In genomic region chr14:121957176-121957871, GRCm38 (mm10) we compare ENCODE assay signal across 28 mouse cellular contexts. TPM values are rescaled to one million over a fixed set of nuclear protein-coding genes. Genes with fewer than 3 reads are reported as not detected.
DNase-seq lines count a peak whose midpoint lies in the region; ATAC-seq and TF ChIP-seq lines count a peak whose summit lies in the region.
"Had no signal": no experiment of that assay in that cellular context is flagged by ENCODE, and none has a peak within 500 bp of the region (broad histone marks: within the 10 kb centered on the region; RNA-seq: fewer than 3 reads in every experiment).

No protein-coding gene starts in this region.

- no peak overlapping the region for H3K4me3 ChIP-seq in neural tube, embryonic 15.5 days (replicated peaks)
- no peak overlapping the region for H3K4me3 ChIP-seq in liver, embryonic 14.5 days (ENCODE audit: insufficient read depth in 1 of 2, low read depth in 2 of 2, low read length in 2 of 2)
- H3K4me3 ChIP-seq in midbrain, embryonic 16.5 days (ENCODE audit: low read depth, low read length) = no peak overlapping the region
- H3K4me3 ChIP-seq: embryonic facial prominence, embryonic 10.5 days; embryonic facial prominence, embryonic 15.5 days; forebrain, embryonic 12.5 days; heart, embryonic 13.5 days; hindbrain, embryonic 10.5 days; hindbrain, embryonic 15.5 days; lung, embryonic 15.5 days; midbrain, embryonic 12.5 days had no signal

- no peak overlapping the region for H3K4me2 ChIP-seq in neural tube, embryonic 15.5 days
- H3K4me2 ChIP-seq in liver, embryonic 14.5 days (ENCODE audit: low read depth) = no peak overlapping the region
- no peak overlapping the region for H3K4me2 ChIP-seq in midbrain, embryonic 16.5 days (ENCODE audit: low read length)
- H3K4me2 ChIP-seq: embryonic facial prominence, embryonic 15.5 days; forebrain, embryonic 12.5 days; heart, embryonic 13.5 days; hindbrain, embryonic 15.5 days; lung, embryonic 15.5 days; midbrain, embryonic 12.5 days had no signal

- no peaks in the 10 kb centered on the region for H3K27me3 ChIP-seq in neural tube, embryonic 15.5 days (replicated peaks)
- H3K27me3 ChIP-seq in liver, embryonic 14.5 days (ENCODE audit: control insufficient read depth, insufficient read depth, low read length) = no peaks in the 10 kb centered on the region
- H3K27me3 ChIP-seq in midbrain, embryonic 16.5 days (ENCODE audit: control insufficient read depth, insufficient read depth, low read depth, low read length) = no peaks in the 10 kb centered on the region
- H3K27me3 ChIP-seq: embryonic facial prominence, embryonic 15.5 days; forebrain, embryonic 12.5 days; heart, embryonic 13.5 days; hindbrain, embryonic 15.5 days; lung, embryonic 15.5 days; midbrain, embryonic 12.5 days had no signal

- TF ChIP-seq CTCF in liver, embryonic 14.5 days (IDR thresholded peaks at IDR 0.05; ENCODE audit: low read depth) = no peak

- no peaks in the 10 kb centered on the region for H3K36me3 ChIP-seq in neural tube, embryonic 15.5 days
- no peaks in the 10 kb centered on the region for H3K36me3 ChIP-seq in liver, embryonic 14.5 days (replicated peaks; ENCODE audit: control insufficient read depth, insufficient read depth, low read depth)
- no peaks in the 10 kb centered on the region for H3K36me3 ChIP-seq in midbrain, embryonic 16.5 days (ENCODE audit: control insufficient read depth, insufficient read depth, low read length)
- H3K36me3 ChIP-seq: forebrain, embryonic 12.5 days; hindbrain, embryonic 15.5 days; lung, embryonic 15.5 days had no signal

- H3K4me1 ChIP-seq in neural tube, embryonic 15.5 days = peaks cover 7% of the 10 kb centered on the region; the same call in 1 of the 2 replicates
- H3K4me1 ChIP-seq in liver, embryonic 14.5 days (replicated peaks; ENCODE audit: control insufficient read depth in 2 of 2, insufficient read depth in 2 of 2, low read length in 1 of 2) = peaks cover 0 to 14% of the 10 kb centered on the region in 2 experiments; a peak in 3 of 4 replicates
- H3K4me1 ChIP-seq in midbrain, embryonic 16.5 days (ENCODE audit: control insufficient read depth, insufficient read depth, low read length) = no peaks in the 10 kb centered on the region
- H3K4me1 ChIP-seq: embryonic facial prominence, embryonic 15.5 days; forebrain, embryonic 12.5 days; hindbrain, embryonic 15.5 days; midbrain, embryonic 12.5 days had no signal

- H3K9ac ChIP-seq in neural tube, embryonic 15.5 days (replicated peaks) = no peak overlapping the region
- no peak overlapping the region for H3K9ac ChIP-seq in liver, embryonic 14.5 days (replicated peaks)
- H3K9ac ChIP-seq in midbrain, embryonic 16.5 days (ENCODE audit: low read depth, low read length) = no peak overlapping the region
- H3K9ac ChIP-seq: embryonic facial prominence, embryonic 15.5 days; forebrain, embryonic 12.5 days; forebrain, postnatal 0 days; heart, embryonic 13.5 days; hindbrain, embryonic 15.5 days; lung, embryonic 15.5 days; midbrain, embryonic 12.5 days had no signal

- no peak overlapping the region for H3K27ac ChIP-seq in neural tube, embryonic 15.5 days (replicated peaks)
- no peak overlapping the region for H3K27ac ChIP-seq in liver, embryonic 14.5 days
- H3K27ac ChIP-seq in midbrain, embryonic 16.5 days (ENCODE audit: low read length) = no peak overlapping the region
- H3K27ac ChIP-seq: embryonic facial prominence, embryonic 10.5 days; embryonic facial prominence, embryonic 15.5 days; forebrain, embryonic 12.5 days; heart, embryonic 13.5 days; hindbrain, embryonic 10.5 days; hindbrain, embryonic 15.5 days; kidney, postnatal 0 days; lung, embryonic 15.5 days; midbrain, embryonic 12.5 days had no signal

- TF ChIP-seq EP300 in liver, embryonic 14.5 days (IDR thresholded peaks at IDR 0.05; ENCODE audit: low read depth) = 0 out of 2 replicates have a peak, but pooled peaks have one; percentile 20

- no peaks in the 10 kb centered on the region for H3K9me3 ChIP-seq in neural tube, embryonic 15.5 days (replicated peaks)
- no peaks in the 10 kb centered on the region for H3K9me3 ChIP-seq in liver, embryonic 14.5 days (ENCODE audit: control insufficient read depth, low read length)
- H3K9me3 ChIP-seq in midbrain, embryonic 16.5 days (replicated peaks; ENCODE audit: control insufficient read depth, low read length, poor library complexity, severe bottlenecking) = no peaks in the 10 kb centered on the region
- H3K9me3 ChIP-seq: embryonic facial prominence, embryonic 10.5 days; embryonic facial prominence, embryonic 15.5 days; forebrain, embryonic 12.5 days; heart, embryonic 13.5 days; hindbrain, embryonic 10.5 days; hindbrain, embryonic 15.5 days; lung, embryonic 15.5 days; midbrain, embryonic 12.5 days had no signal

- 93% methylated on average over 10 of the region's 10 CpGs for WGBS in neural tube, embryonic 15.5 days
- WGBS in liver, embryonic 14.5 days (ENCODE audit: insufficient replicate concordance) = 36% methylated on average over 10 of the region's 10 CpGs
- WGBS in midbrain, embryonic 16.5 days = 92% methylated on average over 10 of the region's 10 CpGs

- peak; percentile 49 for DNase-seq in CD4-positive, CD25-positive, alpha-beta regulatory T cell, adult 2 months (ENCODE audit: low read depth, low spot score)
- DNase-seq in neural tube, embryonic 10.5 days (ENCODE audit: extremely low spot score, low spot score) = peak; percentile 1
- no peak for DNase-seq in liver, embryonic 14.5 days (ENCODE audit: low read depth in 3 of 3, low spot score in 3 of 3)
- DNase-seq in naive thymus-derived CD4-positive, alpha-beta T cell, adult 2 months (ENCODE audit: low read depth) = peak; percentile 61
- DNase-seq in lung, adult 18-20 months = no peak
- DNase-seq: cerebellum, adult 2 months; cerebellum, postnatal 14 days; forebrain, postnatal 0 days; heart, postnatal 10 days; kidney, adult 8-10 months; layer of hippocampus, postnatal 36 days; left cerebral cortex, postnatal 4 days; right cerebral cortex, postnatal 4 days; thymus, postnatal 36 days had no signal

- no peak for ATAC-seq in CD4-positive, CD25-positive, alpha-beta regulatory T cell, adult 4 months
- ATAC-seq in neural tube, embryonic 15.5 days (ENCODE audit: low FRiP score) = no peak
- no peak for ATAC-seq in liver, embryonic 14.5 days (ENCODE audit: insufficient read depth)
- no peak for ATAC-seq in midbrain, embryonic 16.5 days
- ATAC-seq: forebrain, postnatal 0 days; intestine, embryonic 16.5 days had no signal

RNA-seq across cellular contexts. Expression of gene Gpr183, which starts 7.7 kb away (rescaled TPM):
- 100 to 1,000 TPM; 102 to 104 TPM for polyA plus RNA-seq in CD4-positive, CD25-positive, alpha-beta regulatory T cell, adult 4 months (2017; shearing (Covaris generic))
- 0.74 and 3.7 TPM in 2 replicates for polyA plus RNA-seq in neural tube, embryonic 15.5 days (2015; fragmentation: Nextera tagmentation; extraction: Ambion mirVana)
- polyA plus RNA-seq in liver, embryonic 14.5 days (2012; rRNA removed) = 0.75 and 0.79 TPM in 2 replicates
- polyA plus RNA-seq in liver, embryonic 14.5 days (2014; fragmentation: Nextera tagmentation; extraction: Ambion mirVana) = 0.62 and 1.3 TPM in 2 replicates
- polyA plus RNA-seq in midbrain, embryonic 16.5 days (2015; fragmentation: Nextera tagmentation; extraction: Ambion mirVana) = 0.76 and 0.89 TPM in 2 replicates

RNA-seq across cellular contexts. Expression of gene Gpr18, which starts 41.7 kb away (rescaled TPM):
- 10 to 100 TPM; 92.7 to 95.9 TPM for polyA plus RNA-seq in CD4-positive, CD25-positive, alpha-beta regulatory T cell, adult 4 months (2017; shearing (Covaris generic))
- polyA plus RNA-seq in neural tube, embryonic 15.5 days (2015; fragmentation: Nextera tagmentation; extraction: Ambion mirVana) = 1.7 TPM in 1 of 2 replicates, not detected in the other
- polyA plus RNA-seq in liver, embryonic 14.5 days (2012; rRNA removed) = 0.08 and 0.12 TPM in 2 replicates
- 0.17 TPM in 1 of 2 replicates, not detected in the other for polyA plus RNA-seq in liver, embryonic 14.5 days (2014; fragmentation: Nextera tagmentation; extraction: Ambion mirVana)
- 0.14 and 0.16 TPM in 2 replicates for polyA plus RNA-seq in midbrain, embryonic 16.5 days (2015; fragmentation: Nextera tagmentation; extraction: Ambion mirVana)
- polyA plus RNA-seq: cerebellum, adult 2 months; forebrain, postnatal 0 days; heart, embryonic 13.5 days; limb, embryonic 14.5 days had no signal

Comparison
In these comparisons a context has a peak if more than half of its experiments do, and no peak if none do; other contexts are left out.
1. DNase-seq: peak in CD4-positive, CD25-positive, alpha-beta regulatory T cell, adult 2 months (single experiment), neural tube, embryonic 10.5 days (single experiment) and naive thymus-derived CD4-positive, alpha-beta T cell, adult 2 months (single experiment); none in liver, embryonic 14.5 days (0 of 3) and lung, adult 18-20 months (0 of 2).
2. RNA of gene Gpr183, which starts 7.7 kb away (polyA plus RNA-seq): 102 to 104 TPM in CD4-positive, CD25-positive, alpha-beta regulatory T cell, adult 4 months; 0.76 to 0.89 TPM in midbrain, embryonic 16.5 days, 0.62 to 1.3 TPM in liver, embryonic 14.5 days and 0.74 to 3.7 TPM in neural tube, embryonic 15.5 days; every median in the first group is over 10 times any median in the second.
3. RNA of gene Gpr18, which starts 41.7 kb away (polyA plus RNA-seq): 92.7 to 95.9 TPM in CD4-positive, CD25-positive, alpha-beta regulatory T cell, adult 4 months; 0.08 to 0.17 TPM in liver, embryonic 14.5 days, 0.14 to 0.16 TPM in midbrain, embryonic 16.5 days and 1.7 TPM in neural tube, embryonic 15.5 days; every median in the first group is over 10 times any median in the second.